Mouse (Mus musculus) cerebellum, adult 2 months (tissue): ENCODE data around the gene Utp3.

Experiments
- CTCF ChIP-seq: fragments of 200-500 bp; IDR thresholded peaks from 2 replicates; pipeline ENCODE4 v1.5.1; 2011; ENCODE audit warnings: low read depth, mild to moderate bottlenecking, control low read depth, low read length, moderate library complexity, borderline replicate concordance; ENCODE audit not compliant: insufficient read depth
- POLR2A ChIP-seq: fragments of 200-500 bp; IDR thresholded peaks from 2 replicates; pipeline ENCODE4 v1.6.1; 2011; ENCODE audit warnings: low read length, control low read depth, borderline replicate concordance; ENCODE audit not compliant: insufficient read depth

- no peak for TF ChIP-seq POLR2A
- TF ChIP-seq CTCF, result no peak
Measured at GRCm38 (mm10) chr5:88553271-88554085, 784 bp upstream of the Utp3 start.
